Mouse (Mus musculus) embryonic fibroblast, embryonic 13.5 days (primary cell): ENCODE data around the gene Disp1. TPM values are rescaled to one million over a fixed set of nuclear protein-coding genes. Genes with fewer than 3 reads are reported as not detected.

Source experiments
- H3K27ac ChIP-seq: 2 replicates; pipeline ENCODE4 v1.5.1; 2012; ENCODE audit warnings: low read length, control low read depth, inconsistent platforms; ENCODE audit not compliant: insufficient read depth
- H3K4me1 ChIP-seq: 2 replicates; pipeline ENCODE4 v1.6.1; 2011; ENCODE audit warnings: low read length; ENCODE audit not compliant: control insufficient read depth, insufficient read depth
- H3K4me3 ChIP-seq: 2 replicates; pipeline ENCODE4 v1.5.1; 2011; ENCODE audit warnings: mild to moderate bottlenecking, control low read depth, low read length; ENCODE audit not compliant: insufficient read depth
- CTCF ChIP-seq: IDR thresholded peaks from 2 replicates; pipeline ENCODE4 v1.5.1; 2011; ENCODE audit warnings: mild to moderate bottlenecking, control low read depth, low read length, moderate library complexity, borderline replicate concordance; ENCODE audit not compliant: insufficient read depth
- POLR2A ChIP-seq: IDR thresholded peaks from 2 replicates; pipeline ENCODE4 v1.6.1; 2011; ENCODE audit warnings: low read depth, mild to moderate bottlenecking, control low read depth, low read length, moderate library complexity
- polyA plus RNA-seq: library from polyadenylated mRNA; stranded (reverse); fragments of >200 nt; gene quantifications from 2 replicates; pipeline ENCODE4 v1.2.4, GENCODE M21; 2011; ENCODE audit warnings: low read depth; ENCODE audit not compliant: missing spikeins, insufficient read length

Gene Disp1
- polyA plus RNA-seq, 1 experiment, result 25.3 TPM

- H3K4me3 ChIP-seq, result no peak overlapping the region
- no peak for TF ChIP-seq CTCF
- TF ChIP-seq POLR2A, result no peak
- peaks cover 6% of the 10 kb centered on the region; the same call in 1 of the 2 replicates for H3K4me1 ChIP-seq
- no peak overlapping the region for H3K27ac ChIP-seq
Observed at GRCm38 (mm10) chr1:183081126-183081525, 140.2 kb downstream of the Disp1 start.

- Histone ChIP-seq H3K4me1 (no peaks in the 10 kb centered on the region), H3K27ac (no peak overlapping the region), H3K4me3 (no peak overlapping the region)
- TF ChIP-seq POLR2A (no peak), CTCF (no peak)
Observed at GRCm38 (mm10) chr1:183075121-183075822, 146.1 kb downstream of the Disp1 start.

GRCm38 (mm10) chr1:183072263-183073050, 148.9 kb downstream of the Disp1 start:
- TF ChIP-seq POLR2A (no peak), CTCF (no peak)
- no peak overlapping the region for H3K27ac ChIP-seq

DNA sequence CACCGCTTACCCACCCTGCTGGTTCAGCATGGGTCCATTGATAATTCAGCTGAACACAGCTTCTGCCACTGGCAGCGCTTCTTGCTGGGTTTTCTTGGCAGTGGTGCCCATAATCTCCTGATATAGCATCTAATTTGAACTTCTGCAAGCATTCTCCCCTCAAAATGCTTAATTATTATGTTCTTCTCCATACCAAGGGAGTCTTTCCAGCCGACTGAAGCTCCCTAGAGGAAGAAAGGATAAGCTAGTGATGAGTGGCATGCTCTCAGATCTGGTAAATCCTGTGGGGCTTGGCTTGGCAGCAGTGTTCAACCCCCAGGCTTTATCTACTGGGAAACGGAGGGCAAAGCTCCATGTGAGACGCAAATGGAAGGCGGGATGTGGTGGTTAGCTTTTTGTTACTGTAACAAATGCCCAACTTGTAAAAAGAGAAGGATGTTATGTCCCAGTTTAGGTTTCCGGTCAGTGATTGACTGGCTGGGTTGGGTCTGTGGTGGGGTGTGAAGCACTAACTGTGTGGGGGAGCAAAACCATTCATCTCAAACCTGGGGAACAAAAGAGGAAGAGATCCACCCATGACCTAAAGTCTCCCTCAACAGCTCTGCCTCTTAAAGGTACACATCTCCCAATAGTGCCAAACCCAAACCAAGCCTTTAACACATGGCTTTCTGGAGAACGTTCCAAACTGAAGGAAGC, 151.2 kb downstream of the Disp1 start:
- no peak overlapping the region for H3K27ac ChIP-seq
- H3K4me1 ChIP-seq, result no peaks in the 10 kb centered on the region
- no peak overlapping the region for H3K4me3 ChIP-seq
- TF ChIP-seq CTCF, result no peak
- no peak for TF ChIP-seq POLR2A

More at GRCm38 (mm10) chr1:183072263-183073050, 148.9 kb downstream of the Disp1 start:
- no peak overlapping the region for H3K4me3 ChIP-seq
- H3K4me1 ChIP-seq, result no peaks in the 10 kb centered on the region

- TF ChIP-seq POLR2A (no peak), CTCF (no peak)
Observed at GRCm38 (mm10) chr1:183067807-183068206, 153.5 kb downstream of the Disp1 start.

GRCm38 (mm10) chr1:183066981-183067380, 154.3 kb downstream of the Disp1 start:
- no peak for TF ChIP-seq POLR2A
- no peak for TF ChIP-seq CTCF
- H3K4me1 ChIP-seq, result no peaks in the 10 kb centered on the region

More at GRCm38 (mm10) chr1:183067807-183068206, 153.5 kb downstream of the Disp1 start:
- H3K27ac ChIP-seq, result no peak overlapping the region
- H3K4me1 ChIP-seq, result no peaks in the 10 kb centered on the region
- H3K4me3 ChIP-seq, result no peak overlapping the region

DNA sequence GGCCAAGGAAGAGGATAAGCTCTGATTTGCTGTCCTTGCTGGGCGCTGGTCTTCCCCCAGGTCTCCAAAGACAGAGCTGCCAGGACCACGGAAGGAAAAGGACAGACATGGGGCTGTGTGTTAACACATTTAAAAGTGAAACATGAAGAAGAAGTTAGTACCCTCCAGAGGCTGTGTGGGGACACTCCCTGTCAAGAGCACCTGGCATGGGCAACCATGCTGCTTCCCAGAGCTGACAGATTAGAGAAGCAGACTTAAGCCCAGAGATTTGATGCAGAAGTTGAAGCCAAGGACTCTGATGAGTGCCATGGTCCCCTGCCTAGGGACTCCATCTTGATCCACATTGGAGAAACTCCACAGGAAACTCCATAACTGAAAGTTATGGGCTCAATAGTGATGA, 160.7 kb downstream of the Disp1 start:
- no peak for TF ChIP-seq POLR2A
- TF ChIP-seq CTCF, result no peak
- Histone ChIP-seq H3K27ac (no peak overlapping the region), H3K4me1 (0 out of 2 replicates have a peak, but pooled peaks cover 1% of the 10 kb centered on the region), H3K4me3 (no peak overlapping the region)

More at GRCm38 (mm10) chr1:183066981-183067380, 154.3 kb downstream of the Disp1 start:
- no peak overlapping the region for H3K4me3 ChIP-seq
- no peak overlapping the region for H3K27ac ChIP-seq

DNA sequence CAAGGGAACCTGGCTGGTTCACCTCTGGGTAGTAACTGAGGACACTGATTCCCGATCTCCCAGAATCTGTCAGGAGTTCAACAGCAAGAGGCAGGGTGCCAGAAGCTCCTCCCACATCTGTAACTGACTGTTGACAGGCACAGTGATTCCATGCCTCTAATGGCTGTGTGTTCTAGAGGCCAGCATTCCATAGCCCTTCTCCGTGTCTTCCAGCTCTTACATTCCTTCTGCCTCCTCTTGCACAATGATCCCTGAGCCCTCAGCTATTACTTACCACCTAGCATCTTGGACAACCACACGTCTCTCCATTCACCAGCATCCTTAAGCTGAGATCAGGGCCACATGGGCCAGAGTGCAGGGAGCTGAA, 165.1 kb downstream of the Disp1 start:
- peaks cover 6% of the 10 kb centered on the region; the same call in 1 of the 2 replicates for H3K4me1 ChIP-seq
- no peak overlapping the region for H3K27ac ChIP-seq
- no peak for TF ChIP-seq POLR2A
- H3K4me3 ChIP-seq, result no peak overlapping the region

- Histone ChIP-seq H3K4me3 (no peak overlapping the region), H3K4me1 (peaks cover 6% of the 10 kb centered on the region; the same call in 1 of the 2 replicates), H3K27ac (no peak overlapping the region)
- TF ChIP-seq CTCF (no peak), POLR2A (no peak)
Observed at GRCm38 (mm10) chr1:183055608-183056288, 165.6 kb downstream of the Disp1 start.
